Mouse (Mus musculus) stomach, embryonic 14.5 days (tissue): Measurements from ENCODE around the gene Pola1. TPM values are rescaled to one million over a fixed set of nuclear protein-coding genes. Genes with fewer than 3 reads are reported as not detected.
A peak's percentile ranks its signal among the peaks of the same experiment; 100 is the strongest.

Experiments
- ATAC-seq: fragments of 200-750 bp; cut with Nextera tagmentation; 2 replicates; pipeline ENCODE4 v1.8.0; 2017; ENCODE audit warnings: low read depth, moderate TSS enrichment; ENCODE audit not compliant: insufficient number of reproducible peaks, insufficient read depth, low FRiP score
- H3K27ac ChIP-seq: fragments of 300-500 bp; sonication (generic); 2 replicates; pipeline ENCODE4 v1.5.1; 2014; ENCODE audit warnings: mild to moderate bottlenecking, low read length, moderate library complexity, mixed read lengths
- H3K27me3 ChIP-seq: fragments of 300-500 bp; sonication (generic); 2 replicates; pipeline ENCODE4 v1.6.1; 2014; ENCODE audit warnings: low read length, control low read depth, mixed read lengths; ENCODE audit not compliant: control insufficient read depth, insufficient read depth
- H3K36me3 ChIP-seq: fragments of 300-500 bp; sonication (generic); 2 replicates; pipeline ENCODE4 v1.6.1; 2014; ENCODE audit warnings: mild to moderate bottlenecking, control low read depth, low read length, moderate library complexity, mixed read lengths; ENCODE audit not compliant: control insufficient read depth, insufficient read depth
- H3K4me1 ChIP-seq: fragments of 300-500 bp; sonication (generic); 2 replicates; pipeline ENCODE4 v1.6.1; 2014; ENCODE audit warnings: low read length, control low read depth, mixed read lengths; ENCODE audit not compliant: control insufficient read depth, insufficient read depth
- H3K4me2 ChIP-seq: fragments of 300-500 bp; sonication (generic); replicated peaks from 2 replicates; pipeline ENCODE4 v1.6.1; 2014; ENCODE audit warnings: low read depth, low read length, control low read depth
- H3K4me3 ChIP-seq: fragments of 300-500 bp; sonication (generic); 2 replicates; pipeline ENCODE4 v1.5.1; 2014; ENCODE audit warnings: low read depth, low read length, control low read depth
- H3K9ac ChIP-seq: fragments of 300-500 bp; sonication (generic); replicated peaks from 2 replicates; pipeline ENCODE4 v1.6.1; 2014; ENCODE audit warnings: low read depth, mild to moderate bottlenecking, control low read depth, low read length, moderate library complexity, mixed read lengths
- H3K9me3 ChIP-seq: fragments of 300-500 bp; sonication (generic); 2 replicates; pipeline ENCODE4 v1.6.1; 2016; ENCODE audit warnings: low read depth, low read length, control low read depth; ENCODE audit not compliant: control insufficient read depth
- WGBS: fragments of 180-500 bp; shearing (Covaris S2); extraction: QIAGEN DNeasy Blood & Tissue Kit; methylation state at CpG from one replicate; pipeline ENCODE4 v1.1.7; 2014; 5-methylcytosine and 5-hydroxymethylcytosine counted together
- polyA plus RNA-seq: library from polyadenylated mRNA; unstranded; fragments of >200 nt; fragmentation: Nextera tagmentation; extraction: Ambion mirVana; gene quantifications from 2 replicates; pipeline ENCODE4 v1.2.1, GENCODE M21; 2014

Gene Pola1
- polyA plus RNA-seq, 1 experiment from 2014 or later, result 22.7 TPM

- Histone ChIP-seq H3K36me3 (no peaks in the 10 kb centered on the region), H3K27me3 (no peaks in the 10 kb centered on the region), H3K9me3 (no peaks in the 10 kb centered on the region), H3K4me2 (no peak within 1 kb of the TSS), H3K27ac (no peak within 1 kb of the TSS), H3K9ac (no peak within 1 kb of the TSS), H3K4me3 (no peak within 1 kb of the TSS), H3K4me1 (no peaks in the 10 kb centered on the region)
- no peak for ATAC-seq
- 30% methylated on average over 3 of the region's 3 CpGs for WGBS
Measured at GRCm38 (mm10) chrX:93654218-93655002, 22.5 kb upstream of the Pola1 start, which contains the start of gene Pcyt1b. Pcyt1b (plus strand) TSS chrX:93654863.

- Histone ChIP-seq H3K27ac (no peak overlapping the region), H3K36me3 (no peaks in the 10 kb centered on the region), H3K27me3 (no peaks in the 10 kb centered on the region), H3K4me3 (no peak overlapping the region), H3K9me3 (no peaks in the 10 kb centered on the region), H3K4me2 (no peak overlapping the region), H3K4me1 (no peaks in the 10 kb centered on the region), H3K9ac (no peak overlapping the region)
- 86% methylated on average over 2 of the region's 2 CpGs for WGBS
- no peak for ATAC-seq
Measured at GRCm38 (mm10) chrX:93650738-93651137, 18.8 kb upstream of the Pola1 start.

GRCm38 (mm10) chrX:93644022-93644421 lies 12.1 kb upstream of the Pola1 start:
- no peaks in the 10 kb centered on the region for H3K9me3 ChIP-seq
- no peak overlapping the region for H3K27ac ChIP-seq
- H3K36me3 ChIP-seq, result no peaks in the 10 kb centered on the region
- no peak overlapping the region for H3K4me2 ChIP-seq
- no peaks in the 10 kb centered on the region for H3K27me3 ChIP-seq
- no peaks in the 10 kb centered on the region for H3K4me1 ChIP-seq
- no peak overlapping the region for H3K9ac ChIP-seq
- no peak overlapping the region for H3K4me3 ChIP-seq
- ATAC-seq, result no peak

GRCm38 (mm10) chrX:93643600-93643999 lies 11.6 kb upstream of the Pola1 start:
- Histone ChIP-seq H3K4me1 (no peaks in the 10 kb centered on the region), H3K4me3 (no peak overlapping the region), H3K36me3 (no peaks in the 10 kb centered on the region), H3K27me3 (no peaks in the 10 kb centered on the region), H3K27ac (no peak overlapping the region), H3K4me2 (no peak overlapping the region), H3K9me3 (no peaks in the 10 kb centered on the region), H3K9ac (no peak overlapping the region)
- ATAC-seq, result no peak
- 84% methylated on average over 3 of the region's 3 CpGs for WGBS

GRCm38 (mm10) chrX:93634861-93635375 lies 3.0 kb upstream of the Pola1 start:
- no peak overlapping the region for H3K9ac ChIP-seq

GRCm38 (mm10) chrX:93630256-93630655 lies 1.7 kb downstream of the Pola1 start:
- no peak overlapping the region for H3K9ac ChIP-seq
- H3K27ac ChIP-seq, result no peak overlapping the region
- H3K27me3 ChIP-seq, result no peaks in the 10 kb centered on the region
- H3K36me3 ChIP-seq, result no peaks in the 10 kb centered on the region
- no peak for ATAC-seq
- no peak overlapping the region for H3K4me3 ChIP-seq
- H3K4me1 ChIP-seq, result no peaks in the 10 kb centered on the region
- WGBS, result 64% methylated on average over 1 of the region's 1 CpGs
- 0 out of 2 replicates have a peak overlapping the region, but pooled peaks have one; percentile 36 for H3K4me2 ChIP-seq
- H3K9me3 ChIP-seq, result no peaks in the 10 kb centered on the region

More at GRCm38 (mm10) chrX:93634861-93635375, 3.0 kb upstream of the Pola1 start:
- WGBS, result 77% methylated on average over 2 of the region's 2 CpGs
- no peaks in the 10 kb centered on the region for H3K36me3 ChIP-seq
- H3K9me3 ChIP-seq, result no peaks in the 10 kb centered on the region
- H3K4me2 ChIP-seq, result no peak overlapping the region
- H3K4me1 ChIP-seq, result no peaks in the 10 kb centered on the region
- no peak for ATAC-seq
- H3K27ac ChIP-seq, result no peak overlapping the region
- H3K4me3 ChIP-seq, result no peak overlapping the region
- H3K27me3 ChIP-seq, result no peaks in the 10 kb centered on the region

GRCm38 (mm10) chrX:93602214-93602613 lies 29.7 kb downstream of the Pola1 start:
- Histone ChIP-seq H3K4me2 (no peak overlapping the region), H3K36me3 (no peaks in the 10 kb centered on the region), H3K4me1 (no peaks in the 10 kb centered on the region), H3K4me3 (no peak overlapping the region), H3K27ac (no peak overlapping the region), H3K9ac (no peak overlapping the region), H3K27me3 (no peaks in the 10 kb centered on the region), H3K9me3 (no peaks in the 10 kb centered on the region)
- no peak for ATAC-seq
- 71% methylated on average over 1 of the region's 1 CpGs for WGBS

- no peak for ATAC-seq
- Histone ChIP-seq H3K27ac (no peak overlapping the region), H3K4me3 (no peak overlapping the region), H3K9ac (no peak overlapping the region), H3K36me3 (no peaks in the 10 kb centered on the region), H3K4me2 (no peak overlapping the region), H3K4me1 (no peaks in the 10 kb centered on the region), H3K27me3 (no peaks in the 10 kb centered on the region), H3K9me3 (no peaks in the 10 kb centered on the region)
- WGBS, result 96% methylated on average over 4 of the region's 4 CpGs
Measured at GRCm38 (mm10) chrX:93594283-93594682, 37.7 kb downstream of the Pola1 start.
